Mouse (Mus musculus) embryo, embryonic 11.5 days (tissue): ENCODE measurements at regions not wholly inside any gene's neighbourhood (a gene's known extent, or its start where the extent isn't known, plus 50 kb on each side); places are given as distances from the start of the nearest gene placed in this dataset.

Source experiments
- DNase-seq: peaks from one replicate; pipeline ENCODE4 v3.0.0-alpha.2; 2012; ENCODE audit warnings: low read depth, low spot score

DNA sequence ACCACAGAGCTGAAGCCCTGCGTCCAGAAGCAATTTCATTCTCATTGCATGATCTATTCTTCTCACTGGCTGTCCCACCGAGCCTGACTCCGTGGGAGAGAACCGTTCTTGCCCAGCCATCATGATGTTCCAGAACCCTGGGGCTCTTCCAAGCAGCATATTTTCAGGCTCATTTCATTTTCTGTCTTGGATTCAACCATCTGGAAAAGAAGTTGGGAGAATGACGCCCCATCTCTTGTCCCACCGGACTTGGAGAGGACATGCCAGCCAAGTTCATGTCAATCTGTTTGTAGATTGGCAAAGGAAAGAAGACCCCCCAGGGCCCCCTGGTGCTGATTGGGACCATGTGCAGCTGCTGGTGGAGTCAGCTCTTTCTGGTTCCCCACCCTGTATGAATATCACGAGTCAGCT, 1400.5 kb upstream of the Lrrc6 start:
- no peak for DNase-seq

DNA sequence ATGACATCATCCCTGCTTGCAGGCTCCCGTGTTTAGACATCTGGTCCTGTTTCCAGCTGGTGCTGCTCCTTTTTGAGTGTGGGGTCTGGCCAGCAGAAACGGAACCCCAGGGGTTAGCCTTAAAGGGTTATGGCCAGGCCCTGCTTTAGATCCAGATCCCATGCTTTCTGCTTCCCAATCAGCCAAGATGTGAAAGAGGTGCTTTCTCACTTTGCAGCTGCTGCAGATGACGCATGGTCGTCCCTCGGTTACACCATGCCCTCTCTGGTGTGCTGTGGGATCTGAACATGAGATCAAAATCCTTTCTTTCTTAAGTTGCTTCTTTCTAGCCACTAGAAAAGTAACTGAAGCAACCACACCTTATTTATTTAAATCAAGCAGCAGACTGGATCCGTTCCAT, 1399.1 kb upstream of the Lrrc6 start:
- no peak for DNase-seq

DNA sequence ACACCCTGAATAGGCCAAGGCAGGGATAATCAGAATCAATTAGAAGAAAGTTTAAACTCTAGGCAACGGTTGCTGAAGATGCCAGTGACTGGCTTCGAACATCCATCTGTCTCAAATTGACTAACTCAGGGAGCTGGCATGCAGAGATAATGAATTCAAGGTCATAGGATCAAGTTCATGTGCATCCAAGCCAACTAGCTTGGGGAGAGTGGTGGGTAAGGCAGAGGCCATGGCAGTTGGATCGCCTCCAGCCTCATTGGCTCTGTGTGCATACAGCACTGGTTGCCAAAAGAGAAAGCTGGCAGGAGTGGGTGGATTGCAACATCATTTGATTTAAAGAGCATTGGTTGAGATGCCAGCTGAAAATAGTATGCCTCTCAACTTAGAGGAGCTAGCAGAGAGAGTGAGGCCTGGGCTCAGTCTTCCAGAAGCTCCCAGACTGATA, 1398.3 kb upstream of the Lrrc6 start:
- DNase-seq: no peak

DNA sequence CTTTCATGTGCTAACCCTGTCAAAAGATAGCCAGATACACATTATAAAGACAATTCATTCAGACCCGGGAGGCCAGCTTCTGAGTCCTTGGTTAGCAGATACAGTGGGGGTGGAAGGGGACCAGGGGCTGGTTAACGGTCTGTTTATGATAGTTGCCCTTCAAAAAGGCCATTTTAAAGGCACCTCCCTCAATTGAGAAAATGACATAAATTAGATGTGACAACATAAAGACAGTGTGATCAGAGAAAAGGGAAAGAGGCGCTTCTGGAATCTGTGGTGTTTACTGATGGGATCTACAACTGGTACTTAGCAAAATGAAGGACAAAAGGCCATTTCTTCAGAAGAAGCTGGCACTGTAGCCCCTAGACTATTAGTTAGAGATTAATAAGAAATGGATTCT, 1391.4 kb upstream of the Lrrc6 start:
- no peak for DNase-seq

DNA sequence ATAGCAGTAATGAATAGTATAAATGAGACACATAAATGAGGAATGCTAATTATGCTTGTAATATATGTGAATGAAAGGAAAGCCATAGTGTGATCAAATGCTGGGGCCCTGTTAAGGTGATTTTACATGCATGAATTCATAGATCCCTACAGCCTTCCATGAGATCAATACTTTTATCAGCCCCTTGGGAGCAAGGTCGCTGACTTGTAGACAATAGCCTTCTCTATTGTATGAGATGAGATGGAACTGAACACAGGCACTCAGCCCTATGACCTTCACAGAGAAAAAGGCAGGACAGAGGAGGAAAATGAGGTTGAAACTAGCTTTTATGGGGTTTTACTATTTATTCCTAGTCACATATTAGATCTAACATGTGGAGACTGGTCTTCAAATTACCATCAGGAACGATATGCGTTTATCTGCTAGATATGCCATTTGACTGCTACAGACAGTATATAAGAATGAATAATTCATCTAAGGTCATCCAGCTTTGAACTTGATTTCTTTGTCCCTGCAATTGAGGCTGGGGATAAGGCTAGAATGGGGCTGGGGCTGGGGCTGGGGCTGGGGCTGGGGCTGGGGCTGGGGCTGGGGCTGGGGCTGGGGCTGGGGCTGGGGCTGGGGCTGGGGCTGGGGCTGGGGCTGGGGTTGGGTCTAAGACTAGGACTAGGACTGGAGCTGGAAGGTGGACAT, 1390.0 kb upstream of the Lrrc6 start:
- no peak for DNase-seq

DNA sequence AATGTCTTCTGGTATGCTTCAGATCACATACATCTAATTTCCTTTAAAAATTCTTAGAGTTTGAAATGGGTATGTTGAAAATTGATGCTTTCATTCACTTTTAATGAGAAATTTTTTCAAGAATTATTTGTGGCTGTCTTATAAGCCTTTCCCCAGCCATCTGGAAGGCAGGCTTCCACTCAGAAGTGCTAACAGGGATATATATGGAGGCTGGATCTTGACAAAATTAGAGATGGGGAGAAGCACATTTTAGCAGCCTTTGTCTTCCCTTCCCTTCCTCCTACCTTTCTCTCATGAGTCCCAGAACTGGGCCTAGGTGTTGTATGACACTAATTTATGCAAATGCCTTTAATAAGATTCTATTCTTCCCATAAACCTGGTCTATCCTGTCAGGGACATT, 1387.8 kb upstream of the Lrrc6 start:
- no peak for DNase-seq

DNA sequence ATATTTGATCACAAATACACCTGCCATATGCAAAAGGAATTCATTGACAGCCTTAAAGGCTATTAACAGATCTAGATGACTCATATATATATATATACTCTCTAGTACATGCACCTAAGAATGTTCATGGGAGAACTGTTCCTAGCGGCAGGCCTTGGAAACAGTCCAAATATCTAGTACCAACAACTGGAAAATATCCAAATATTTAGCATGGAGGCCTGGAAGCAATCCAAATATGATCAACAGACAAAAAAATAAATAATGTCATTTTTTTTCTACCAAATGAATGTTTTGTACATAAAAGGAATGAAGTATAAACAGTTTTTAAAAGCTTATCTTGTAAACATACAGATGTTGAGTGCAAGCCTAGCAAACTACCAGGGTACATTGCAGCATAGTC, 1354.6 kb upstream of the Lrrc6 start:
- DNase-seq: no peak

DNA sequence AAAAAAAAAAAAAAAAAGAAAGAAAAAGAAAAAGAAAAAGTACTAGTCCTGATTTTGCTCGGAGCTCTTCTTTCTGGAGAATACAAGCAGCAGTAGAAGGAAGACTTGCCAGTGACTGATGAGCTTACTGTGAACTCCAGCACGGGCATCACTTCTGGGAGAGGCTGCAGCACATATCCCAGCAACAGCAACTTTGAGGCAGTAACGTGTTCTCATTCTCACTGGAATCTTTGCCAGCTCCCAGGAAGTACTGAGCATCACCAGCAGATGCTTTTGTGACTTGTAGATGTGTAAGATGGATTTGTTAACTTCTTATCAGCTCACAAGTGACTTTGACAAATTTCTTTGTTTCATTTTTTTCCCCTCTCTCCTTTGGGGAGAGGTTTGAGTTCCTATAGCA, 1349.4 kb upstream of the Lrrc6 start:
- no peak for DNase-seq

DNA sequence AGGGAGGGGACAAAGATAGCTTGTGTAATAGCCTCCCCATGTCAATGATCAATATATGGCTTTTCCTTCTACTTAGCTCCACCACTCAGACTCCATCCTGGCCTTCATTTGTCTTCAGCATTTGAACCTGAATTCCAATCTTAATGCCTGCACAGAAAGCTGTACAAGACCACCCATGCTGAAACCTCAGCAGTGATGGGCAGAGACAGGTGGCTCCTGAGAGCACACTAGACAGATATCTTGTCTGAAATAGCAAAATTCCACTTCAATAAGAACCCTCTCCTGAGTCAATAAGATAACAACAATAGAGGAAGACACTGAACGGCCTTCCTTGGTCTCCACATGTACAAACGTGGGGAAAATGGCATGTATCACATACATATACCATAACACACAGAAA, 1345.0 kb upstream of the Lrrc6 start:
- DNase-seq: no peak

DNA sequence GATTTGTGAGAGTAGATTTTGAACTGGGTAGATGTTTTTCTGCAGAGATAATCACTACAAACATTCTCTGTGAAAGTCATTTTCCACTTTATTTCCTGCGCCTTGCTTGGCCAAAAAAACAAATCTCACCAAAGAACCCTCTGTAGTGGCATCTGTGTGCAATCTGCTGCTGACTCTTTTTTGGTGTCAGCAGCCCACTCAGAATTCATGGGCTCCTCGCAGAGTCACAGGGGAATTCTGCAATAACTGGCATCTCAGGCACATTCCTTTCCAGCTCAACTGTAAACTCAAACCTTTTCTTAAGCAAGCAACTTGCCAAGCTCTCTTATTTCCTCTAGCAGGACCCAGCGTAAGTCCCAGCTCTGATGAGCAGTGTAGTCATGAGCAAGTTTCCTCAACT, 1340.0 kb upstream of the Lrrc6 start:
- DNase-seq: no peak

DNA sequence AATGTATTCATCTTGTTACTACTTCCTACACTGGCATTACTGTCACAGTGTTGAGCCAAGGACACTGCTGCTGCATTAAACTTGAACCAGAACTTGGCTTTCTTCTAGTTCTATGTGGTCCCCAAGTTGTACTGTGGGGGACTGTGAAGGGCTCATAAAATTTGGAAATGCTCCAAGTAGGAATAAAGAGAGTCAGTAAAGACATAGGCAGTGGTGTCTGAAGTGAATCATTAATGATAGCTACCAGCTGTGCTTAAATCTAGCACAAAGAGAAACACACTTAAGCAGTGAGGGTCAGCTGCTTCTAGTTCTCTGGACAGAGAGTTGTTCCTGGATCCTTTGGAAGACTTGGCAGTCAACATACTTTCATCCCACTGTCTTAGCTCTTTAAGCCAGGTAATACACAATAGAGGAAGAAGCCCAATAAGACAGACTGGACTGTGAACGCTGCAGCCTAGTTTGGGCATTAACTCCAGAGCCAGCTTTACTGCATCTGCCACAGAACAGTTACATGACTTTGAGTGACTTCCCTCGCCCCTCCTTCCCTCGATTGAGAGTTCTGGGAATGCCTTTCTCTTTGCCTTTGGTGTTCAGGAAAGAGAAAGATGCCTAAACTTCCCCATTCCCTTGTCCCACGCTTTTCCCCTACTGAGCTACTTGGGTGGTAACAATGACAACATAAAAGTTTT, 1325.2 kb upstream of the Lrrc6 start:
- DNase-seq: no peak

DNA sequence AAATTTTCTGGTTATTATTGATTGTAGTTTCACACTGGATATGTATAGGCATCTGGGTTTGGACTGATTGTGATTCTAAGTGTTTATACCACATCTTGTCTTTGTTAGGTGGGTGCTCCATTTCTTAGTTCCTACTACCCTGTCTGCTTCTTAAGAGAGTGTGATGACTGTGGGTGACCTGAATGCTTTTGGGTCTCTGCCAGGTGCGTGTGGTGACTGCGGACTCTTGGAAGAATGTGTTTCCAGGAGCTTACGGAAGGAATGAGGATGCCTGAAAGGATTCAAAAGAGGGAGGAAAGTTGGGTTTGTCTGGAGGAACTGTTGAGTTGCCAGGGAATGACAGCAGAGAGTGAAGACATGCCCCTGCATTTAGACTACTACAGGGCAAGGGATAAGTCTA, 1322.5 kb upstream of the Lrrc6 start:
- DNase-seq: no peak

DNA sequence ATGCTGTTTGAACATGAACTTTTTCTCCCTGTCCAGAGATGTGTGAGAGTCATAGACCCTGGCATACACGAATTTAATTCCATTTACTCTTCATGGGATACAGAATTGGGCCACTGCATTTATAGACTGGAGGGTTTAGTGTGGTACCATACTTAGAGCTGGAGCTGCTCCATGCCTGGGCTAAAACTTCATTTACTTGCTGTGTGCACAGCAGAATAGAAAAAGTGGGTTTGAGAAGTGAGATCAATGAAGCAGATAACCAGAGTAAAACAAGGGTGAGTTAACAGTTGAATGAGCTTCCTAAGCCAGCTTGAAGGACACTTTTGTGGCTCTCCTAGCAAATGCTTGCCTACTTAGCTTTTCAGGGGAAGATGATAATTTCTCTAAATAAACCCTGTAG, 1299.2 kb upstream of the Lrrc6 start:
- no peak for DNase-seq

DNA sequence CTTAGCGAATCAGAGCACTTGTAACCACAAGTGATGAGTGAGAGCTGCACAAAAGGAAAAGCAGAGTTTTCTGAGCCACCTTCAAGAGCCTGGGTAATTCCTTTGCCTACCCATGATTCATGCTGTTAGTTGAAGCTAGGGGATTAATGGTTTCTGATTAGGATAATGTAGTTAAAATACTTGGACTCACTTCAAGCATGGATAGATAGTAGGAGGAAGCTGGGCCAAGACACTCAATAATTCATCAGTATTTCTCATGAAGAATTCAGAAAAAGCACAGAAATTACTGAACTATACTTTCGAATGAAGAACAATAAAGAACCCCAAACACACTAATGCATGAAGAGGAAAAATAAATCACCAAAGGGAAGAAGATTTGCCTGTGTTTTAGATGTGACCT, 1294.9 kb upstream of the Lrrc6 start:
- DNase-seq: no peak

DNA sequence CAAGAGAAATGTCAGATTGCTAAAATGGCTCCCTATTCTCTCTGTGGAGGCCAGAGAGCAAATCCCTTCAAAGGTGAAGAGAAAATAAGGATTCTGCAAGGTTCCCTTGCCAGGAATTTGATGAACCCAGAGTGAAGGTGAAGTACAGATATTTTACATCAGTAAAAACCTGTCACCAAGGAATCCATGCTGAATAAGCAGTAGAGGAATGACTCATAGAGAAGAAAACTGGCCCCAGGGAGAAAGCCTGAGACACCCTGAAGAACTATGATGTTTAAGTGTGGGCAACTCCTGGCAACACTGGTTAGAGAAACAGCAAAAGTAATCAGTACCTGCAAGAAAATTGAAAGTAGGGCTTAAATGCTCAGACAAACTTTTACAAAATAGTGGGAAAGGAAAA, 1292.1 kb upstream of the Lrrc6 start:
- no peak for DNase-seq

DNA sequence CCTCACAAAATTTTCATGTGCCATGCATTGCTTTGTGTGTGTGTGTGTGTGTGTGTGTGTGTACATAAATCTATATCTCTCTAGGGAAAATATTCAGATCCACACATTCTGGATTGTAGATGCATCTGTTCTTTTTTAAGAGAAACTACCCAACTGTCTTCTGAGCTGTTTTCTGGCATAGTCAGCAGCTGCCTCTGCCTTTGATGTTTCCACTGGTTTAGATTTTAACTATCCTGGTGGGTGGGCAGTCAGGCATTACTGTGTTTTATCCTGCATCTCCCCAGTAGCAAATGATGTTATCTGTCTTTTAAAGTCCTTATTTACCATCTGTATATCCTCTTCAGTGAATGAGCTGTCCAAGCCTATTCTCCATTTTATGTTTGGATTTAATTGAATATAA, 1287.9 kb upstream of the Lrrc6 start:
- DNase-seq: no peak

DNA sequence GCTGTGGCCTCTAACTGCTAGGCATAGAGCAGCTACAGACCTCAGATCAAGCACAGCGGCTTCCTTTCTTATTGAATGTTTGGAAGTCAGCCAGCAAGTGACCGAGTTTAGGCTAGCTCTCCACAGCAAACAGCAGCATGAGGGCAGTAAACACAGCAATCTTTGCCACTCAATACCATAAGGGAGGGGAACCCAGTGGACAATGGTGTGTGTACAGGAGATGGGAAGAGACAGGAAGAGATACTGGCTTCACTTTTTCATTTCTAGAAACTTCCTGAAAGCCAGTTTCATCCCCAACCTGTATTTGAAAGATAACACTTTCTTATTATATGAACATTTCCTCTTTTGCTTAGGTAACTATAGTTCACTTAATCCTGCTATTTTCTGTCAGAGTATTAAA, 1284.9 kb upstream of the Lrrc6 start:
- DNase-seq: no peak

DNA sequence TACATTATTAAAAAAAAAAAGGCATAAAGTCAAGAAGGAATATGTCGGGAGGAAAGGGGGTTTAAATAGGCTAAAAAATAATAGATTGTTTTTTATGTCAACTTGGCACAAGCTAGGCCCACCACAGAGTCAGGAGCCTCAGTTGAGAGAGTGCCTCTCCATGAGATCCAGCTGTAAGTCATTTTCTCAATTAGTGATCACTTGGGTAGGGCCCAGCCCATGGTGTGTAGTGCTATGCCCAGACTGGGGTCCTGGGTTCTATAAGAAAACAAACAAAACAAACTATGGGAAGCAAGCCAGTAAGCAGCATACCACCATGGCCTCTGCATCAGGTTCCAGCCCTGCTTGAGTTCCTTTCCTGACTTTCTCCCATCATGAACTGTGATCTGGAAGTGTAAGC, 1283.0 kb upstream of the Lrrc6 start:
- no peak for DNase-seq

DNA sequence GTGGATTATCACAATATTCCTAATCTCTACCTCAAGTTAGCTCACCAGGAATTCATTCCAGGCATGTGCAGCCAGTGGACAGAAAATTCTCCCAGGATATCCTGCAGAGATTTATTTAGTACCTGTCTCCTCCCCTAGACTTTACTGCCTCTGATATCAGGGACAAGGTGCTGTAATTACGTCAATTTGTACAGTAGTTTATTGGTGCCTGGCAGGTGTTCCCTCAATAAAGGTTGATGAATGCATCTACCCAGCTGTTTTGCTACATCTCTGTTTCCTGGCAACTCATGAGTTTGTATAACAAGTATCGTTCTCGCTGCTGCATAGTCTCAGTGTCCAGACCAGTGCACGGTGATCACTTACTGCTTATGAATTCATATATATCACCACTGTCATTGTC, 1281.8 kb upstream of the Lrrc6 start:
- no peak for DNase-seq

DNA sequence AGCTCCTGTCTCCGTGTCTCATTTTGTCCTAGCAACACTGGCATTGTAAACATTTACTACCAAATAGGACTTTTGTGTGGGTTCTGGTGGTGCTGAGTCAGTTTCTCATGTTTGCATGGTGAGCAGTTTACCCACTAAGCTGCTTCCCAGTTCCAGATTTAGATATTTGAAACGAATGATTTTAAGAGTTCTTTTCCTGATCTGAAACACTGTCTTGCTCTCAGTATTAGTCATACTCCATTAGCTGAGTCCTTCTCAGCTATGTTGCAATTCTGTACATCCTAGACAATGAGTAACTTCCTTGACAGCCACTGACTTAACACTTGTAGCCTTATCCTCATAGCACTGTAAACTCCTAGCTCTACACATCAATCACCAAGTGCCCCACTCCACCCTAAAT, 1280.1 kb upstream of the Lrrc6 start:
- no peak for DNase-seq

DNA sequence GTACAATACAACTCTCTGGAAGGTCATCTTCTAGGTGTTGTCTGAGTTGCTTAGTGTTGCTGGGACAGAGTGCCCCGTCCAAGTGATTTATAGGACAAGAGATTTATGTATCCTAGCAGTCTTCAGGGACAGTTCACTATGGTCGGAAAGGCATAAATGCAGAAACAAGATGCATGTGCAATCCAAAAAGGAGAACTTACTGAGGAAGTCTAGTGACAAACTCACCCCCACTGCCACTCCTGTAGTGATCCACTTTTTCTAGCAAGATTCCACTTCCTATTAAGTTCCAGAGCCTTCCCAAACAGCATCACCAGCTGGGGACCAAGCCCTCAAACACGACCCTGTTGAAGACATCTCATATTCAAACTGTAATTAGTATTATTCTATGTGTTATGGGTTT, 1266.9 kb upstream of the Lrrc6 start:
- DNase-seq: no peak

DNA sequence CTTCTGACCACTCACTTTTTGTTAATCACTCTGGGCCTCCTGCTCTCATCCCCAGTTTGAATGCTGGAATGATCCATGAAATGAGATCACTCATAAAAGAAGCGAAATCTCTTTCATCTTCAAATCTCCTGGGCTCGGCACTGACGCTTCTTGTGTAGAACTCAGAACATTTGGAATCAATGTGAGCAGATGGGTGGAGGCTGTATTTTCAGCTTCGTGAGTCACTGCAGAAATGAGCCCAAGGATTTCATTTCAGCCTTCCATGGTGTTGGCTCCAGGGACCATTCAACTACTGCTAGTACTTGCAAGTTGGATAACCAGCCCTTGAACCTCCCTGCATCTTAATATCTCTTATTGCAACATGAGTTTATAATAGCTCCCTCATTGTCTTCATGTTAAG, 1258.5 kb upstream of the Lrrc6 start:
- DNase-seq: no peak

DNA sequence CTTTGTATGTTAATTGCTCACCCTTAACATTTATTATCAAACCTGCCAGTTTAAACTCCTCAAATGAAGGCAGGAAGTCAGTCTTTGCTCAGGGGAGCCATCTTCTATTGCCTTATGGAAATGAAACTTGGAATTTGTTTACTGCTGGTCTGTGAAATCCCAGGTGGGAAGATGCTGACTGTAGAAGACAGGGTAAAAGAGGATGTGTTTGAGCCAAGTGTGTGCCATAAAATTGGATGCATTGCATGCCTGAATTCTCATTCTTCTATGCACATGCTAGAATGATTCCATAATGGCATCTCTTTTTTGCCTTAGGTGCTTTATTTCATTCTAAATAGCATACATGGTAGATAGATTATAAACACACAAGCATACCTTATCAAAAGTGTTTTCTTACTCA, 1249.9 kb upstream of the Lrrc6 start:
- no peak for DNase-seq

DNA sequence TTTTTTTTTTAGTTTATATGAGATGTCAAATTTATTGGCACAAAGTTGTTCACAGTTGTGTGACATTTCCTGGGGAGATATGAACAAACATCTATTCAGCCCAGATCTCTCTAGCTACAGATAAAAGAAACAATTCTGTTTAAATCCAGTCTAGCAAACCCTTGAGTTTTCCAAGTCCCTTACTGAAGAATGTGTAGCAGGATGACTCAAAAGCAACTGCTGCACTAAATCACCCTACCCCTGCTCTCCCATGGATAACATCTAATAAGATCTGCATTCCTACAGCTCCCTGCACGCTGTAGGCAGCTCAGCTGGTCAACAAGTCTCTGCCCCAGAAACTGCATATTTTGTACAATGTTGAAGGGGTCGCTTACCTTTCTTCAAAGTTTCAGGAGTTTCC, 1242.6 kb upstream of the Lrrc6 start:
- DNase-seq: no peak
